Mouse (Mus musculus) heart, adult 2 months (tissue): ENCODE results near the gene Nell1.

Experiments
- CTCF ChIP-seq: fragments of 200-600 bp; IDR thresholded peaks from 2 replicates; pipeline ENCODE4 v1.8.1; 2022; ENCODE audit warnings: antibody characterized with exemption, mild to moderate bottlenecking, moderate library complexity
- POLR2A ChIP-seq: fragments of 200-500 bp; IDR thresholded peaks from 2 replicates; pipeline ENCODE4 v1.6.1; 2011; ENCODE audit warnings: mild to moderate bottlenecking, low read depth, low read length, control low read depth; ENCODE audit not compliant: insufficient read depth

GRCm38 (mm10) chr7:50357213-50357612 lies 382.5 kb downstream of the Nell1 start:
- TF ChIP-seq CTCF (no peak), POLR2A (no peak)
